Mouse (Mus musculus): ENCODE data around the gene Ruvbl2.

Ruvbl2 gene

DNA sequence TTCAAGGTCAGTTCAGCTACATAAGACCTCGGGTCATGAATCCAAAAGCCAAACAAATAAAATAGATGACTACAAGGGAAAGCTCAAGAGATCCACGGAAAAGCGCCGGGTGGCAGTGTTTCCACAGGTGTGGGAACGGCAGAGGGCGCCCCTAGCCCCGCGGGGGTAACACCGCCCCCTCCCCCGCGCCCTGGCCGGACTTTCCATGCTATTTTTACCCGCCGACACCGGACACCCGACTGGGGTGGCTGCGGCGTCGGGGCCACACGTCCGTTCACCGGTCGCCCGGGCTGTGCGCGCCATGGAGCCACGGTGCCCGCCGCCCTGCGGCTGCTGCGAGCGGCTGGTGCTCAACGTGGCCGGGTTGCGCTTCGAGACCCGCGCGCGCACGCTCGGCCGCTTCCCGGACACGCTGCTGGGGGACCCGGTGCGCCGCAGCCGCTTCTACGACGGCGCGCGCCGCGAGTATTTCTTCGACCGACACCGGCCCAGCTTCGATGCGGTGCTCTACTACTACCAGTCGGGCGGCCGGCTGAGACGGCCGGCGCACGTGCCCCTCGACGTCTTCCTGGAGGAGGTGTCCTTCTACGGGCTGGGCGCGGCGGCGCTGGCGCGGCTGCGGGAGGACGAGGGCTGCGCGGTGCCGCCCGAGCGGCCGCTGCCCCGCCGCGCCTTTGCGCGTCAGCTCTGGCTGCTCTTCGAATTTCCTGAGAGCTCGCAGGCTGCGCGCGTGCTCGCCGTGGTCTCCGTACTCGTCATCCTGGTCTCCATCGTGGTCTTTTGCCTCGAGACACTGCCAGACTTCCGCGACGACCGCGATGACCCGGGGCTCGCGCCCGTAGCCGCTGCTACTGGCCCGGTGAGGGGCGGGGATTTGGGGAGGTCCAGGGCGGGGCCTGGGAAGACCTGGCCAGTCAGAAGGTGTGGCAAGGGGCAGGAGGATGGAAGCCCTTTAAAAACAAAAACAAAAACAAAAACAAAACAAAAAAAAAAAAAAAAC, 31.4 kb downstream of the Ruvbl2 start:
- in situ Hi-C loops (cut with MboI; ENCODE audit: unreplicated experiment in 2 of 2), result no loop called here

DNA sequence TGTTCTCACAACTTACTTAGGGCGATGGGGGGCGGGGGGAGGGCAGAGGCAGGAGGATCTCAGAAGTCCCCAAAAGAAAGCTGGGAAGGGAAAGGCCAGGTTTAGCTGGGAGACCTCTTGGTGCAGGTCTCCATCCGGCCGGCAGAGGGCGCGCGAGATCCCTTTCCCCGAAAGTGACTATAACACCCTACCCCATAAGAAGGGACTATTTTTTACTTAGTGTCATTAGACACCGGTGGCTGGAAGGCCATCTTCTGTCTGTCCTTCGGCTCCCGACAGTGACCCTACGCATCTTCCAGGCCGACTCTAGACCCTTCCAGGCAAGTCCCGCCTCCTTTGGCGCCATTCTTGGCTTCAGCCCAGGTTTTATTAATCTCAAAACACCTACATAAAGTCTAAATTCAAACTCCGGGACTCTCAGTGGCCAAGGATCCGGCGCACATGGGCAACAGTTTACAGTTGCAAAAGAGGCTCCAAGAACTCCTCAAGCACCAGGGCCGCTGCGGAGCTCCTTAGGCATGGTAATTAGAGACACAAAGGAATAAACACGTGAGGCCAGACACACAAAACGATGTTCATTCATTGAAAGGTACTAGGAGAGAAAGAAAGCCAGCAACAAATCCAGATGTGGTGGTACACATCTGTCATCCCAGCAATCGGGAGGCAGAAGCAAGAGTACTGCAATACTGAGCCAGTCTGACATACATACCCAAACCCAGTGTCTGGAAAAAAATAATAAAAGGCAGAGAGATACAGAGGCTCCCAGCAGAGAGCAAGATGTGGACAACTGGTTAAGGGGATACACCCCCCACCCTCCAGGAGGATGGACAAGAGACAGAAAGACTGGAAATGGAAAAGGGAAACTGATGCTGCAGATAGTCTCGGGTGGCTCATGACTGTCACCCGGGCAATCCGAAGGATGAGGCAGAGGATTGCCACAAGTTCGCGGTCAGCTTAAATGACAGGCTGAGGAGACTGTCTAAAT, 32.5 kb downstream of the Ruvbl2 start, which contains the start of gene Kcna7:
Kcna7 (plus strand) TSS at position 563 of the 985 bp plus-strand sequence.
- in situ Hi-C loops (cut with MboI; ENCODE audit: unreplicated experiment in 2 of 2), result no loop called here

DNA sequence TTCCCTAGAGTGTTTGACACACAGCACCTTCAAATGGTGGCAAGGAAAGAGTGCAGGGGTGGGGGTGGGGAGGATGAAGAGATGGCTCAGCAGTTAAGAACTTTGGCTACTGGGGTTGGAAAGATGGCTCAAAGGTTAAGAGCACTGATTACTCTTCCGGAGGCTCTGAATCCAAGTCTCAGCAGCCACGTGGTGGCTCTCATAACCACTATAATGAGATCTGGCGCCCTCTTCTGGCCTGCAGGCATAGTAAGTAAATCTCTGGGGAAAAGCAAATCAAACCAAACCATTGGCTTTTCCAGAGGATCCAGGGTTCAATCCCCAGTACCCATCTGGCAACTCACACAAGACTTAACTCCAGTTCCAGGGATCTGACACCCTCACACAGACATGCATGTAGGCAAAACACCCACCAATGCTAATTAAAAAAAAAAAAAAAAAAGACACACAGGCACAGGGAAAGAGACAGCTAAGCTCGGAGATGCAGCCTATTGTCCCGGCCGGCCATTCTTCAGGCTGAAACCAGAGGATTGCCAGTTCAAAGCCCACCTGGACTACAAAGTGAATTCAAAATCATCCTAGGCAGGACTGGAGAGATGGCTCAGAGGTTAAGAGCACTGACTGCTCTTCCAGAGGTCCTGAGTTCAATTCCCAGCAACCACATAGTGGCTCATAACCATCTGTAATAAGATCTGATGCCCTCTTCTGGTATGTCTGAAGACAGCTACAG, 34.2 kb downstream of the Ruvbl2 start:
- in situ Hi-C loops (cut with MboI; ENCODE audit: unreplicated experiment in 2 of 2), result loop anchor here in 1 of 2 experiments (5.0 kb wide), 1 partner anchor 96 kb away; no protein-coding TSS in a partner anchor

GRCm38 (mm10) chr7:45401521-45402085, 36.3 kb downstream of the Ruvbl2 start:
- in situ Hi-C loops (cut with MboI; ENCODE audit: unreplicated experiment in 2 of 2), result loop anchor here in 1 of 2 experiments (5.0 kb wide), 1 partner anchor 94 kb away; no protein-coding TSS in a partner anchor

GRCm38 (mm10) chr7:45396787-45397186, 41.1 kb downstream of the Ruvbl2 start:
- in situ Hi-C loops (cut with MboI; ENCODE audit: unreplicated experiment in 2 of 2), result loop anchor here in 1 of 2 experiments (5.0 kb wide), 1 partner anchor 89 kb away; no protein-coding TSS in a partner anchor

GRCm38 (mm10) chr7:45396337-45396775, 41.5 kb downstream of the Ruvbl2 start:
- in situ Hi-C loops (cut with MboI; ENCODE audit: unreplicated experiment in 2 of 2), result loop anchor here in 1 of 2 experiments (5.0 kb wide), 1 partner anchor 89 kb away; no protein-coding TSS in a partner anchor

GRCm38 (mm10) chr7:45395578-45396336, 42.1 kb downstream of the Ruvbl2 start, which contains the start of gene Snrnp70:
Gene Snrnp70, minus strand, starts transcription at chr7:45395742.
- in situ Hi-C loops (cut with MboI; ENCODE audit: unreplicated experiment in 2 of 2), result loop anchor here in 1 of 2 experiments (5.0 kb wide), 1 partner anchor 88 kb away; no protein-coding TSS in a partner anchor

- in situ Hi-C loops (cut with MboI; ENCODE audit: unreplicated experiment in 2 of 2), result loop anchor here in 1 of 2 experiments (5.0 kb wide), 1 partner anchor 88 kb away; no protein-coding TSS in a partner anchor
Measured at GRCm38 (mm10) chr7:45395129-45395541, 42.8 kb downstream of the Ruvbl2 start.

DNA sequence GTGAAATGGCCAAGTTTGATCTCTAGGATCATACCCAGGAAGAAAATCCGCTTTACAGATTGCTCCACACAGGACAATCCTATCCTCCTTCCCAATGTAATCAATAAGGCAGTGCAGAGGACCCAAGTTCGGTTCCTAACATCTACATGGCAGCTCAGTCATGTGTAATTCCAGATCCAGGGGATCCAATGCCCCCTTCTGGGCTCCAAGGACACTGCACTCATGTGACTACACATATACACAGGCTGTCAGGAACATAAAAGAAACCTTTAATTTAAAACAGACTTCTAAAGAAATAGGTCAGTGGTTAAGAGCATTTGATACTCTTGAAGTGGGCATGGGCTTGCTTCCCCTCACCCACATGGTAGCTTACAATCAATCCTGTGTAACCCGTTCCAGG, 51.8 kb downstream of the Ruvbl2 start:
- in situ Hi-C loops (cut with MboI; ENCODE audit: unreplicated experiment in 2 of 2), result no loop called here

GRCm38 (mm10) chr7:45376057-45376456, 61.8 kb downstream of the Ruvbl2 start:
- in situ Hi-C loops (cut with MboI; ENCODE audit: unreplicated experiment in 2 of 2), result no loop called here

DNA sequence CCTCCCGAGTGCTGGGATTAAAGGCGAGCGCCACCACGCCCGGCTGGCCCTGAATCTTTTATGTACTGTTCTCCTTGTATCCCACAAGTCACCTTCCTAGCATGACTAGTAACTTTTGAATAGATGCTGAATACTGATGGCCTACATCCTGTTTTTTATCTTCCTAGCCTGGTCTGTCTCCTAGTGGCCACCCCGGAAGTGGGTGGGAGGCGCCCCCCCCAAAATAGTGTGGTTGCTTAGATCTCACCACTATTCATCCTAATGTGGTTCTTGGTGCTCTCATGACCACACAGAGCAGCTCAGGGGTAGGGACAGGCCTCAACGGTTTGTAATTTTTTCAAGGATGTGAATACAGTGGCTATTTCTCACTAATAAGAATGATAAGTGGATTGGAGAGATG, 63.3 kb downstream of the Ruvbl2 start:
- in situ Hi-C loops (cut with MboI; ENCODE audit: unreplicated experiment in 2 of 2), result no loop called here

- in situ Hi-C loops (cut with MboI; ENCODE audit: unreplicated experiment in 2 of 2), result no loop called here
Measured at GRCm38 (mm10) chr7:45372371-45372770, 65.5 kb downstream of the Ruvbl2 start.
